Mouse (Mus musculus) fat pad, adult 2 months (tissue): ENCODE data around the gene Ankrd1.

Experiments
- DNase-seq: peaks from one replicate; pipeline ENCODE4 v3.0.0-alpha.2; 2011; ENCODE audit warnings: low read depth, low spot score; ENCODE audit errors: extremely low read depth

The Ankrd1 gene

DNA sequence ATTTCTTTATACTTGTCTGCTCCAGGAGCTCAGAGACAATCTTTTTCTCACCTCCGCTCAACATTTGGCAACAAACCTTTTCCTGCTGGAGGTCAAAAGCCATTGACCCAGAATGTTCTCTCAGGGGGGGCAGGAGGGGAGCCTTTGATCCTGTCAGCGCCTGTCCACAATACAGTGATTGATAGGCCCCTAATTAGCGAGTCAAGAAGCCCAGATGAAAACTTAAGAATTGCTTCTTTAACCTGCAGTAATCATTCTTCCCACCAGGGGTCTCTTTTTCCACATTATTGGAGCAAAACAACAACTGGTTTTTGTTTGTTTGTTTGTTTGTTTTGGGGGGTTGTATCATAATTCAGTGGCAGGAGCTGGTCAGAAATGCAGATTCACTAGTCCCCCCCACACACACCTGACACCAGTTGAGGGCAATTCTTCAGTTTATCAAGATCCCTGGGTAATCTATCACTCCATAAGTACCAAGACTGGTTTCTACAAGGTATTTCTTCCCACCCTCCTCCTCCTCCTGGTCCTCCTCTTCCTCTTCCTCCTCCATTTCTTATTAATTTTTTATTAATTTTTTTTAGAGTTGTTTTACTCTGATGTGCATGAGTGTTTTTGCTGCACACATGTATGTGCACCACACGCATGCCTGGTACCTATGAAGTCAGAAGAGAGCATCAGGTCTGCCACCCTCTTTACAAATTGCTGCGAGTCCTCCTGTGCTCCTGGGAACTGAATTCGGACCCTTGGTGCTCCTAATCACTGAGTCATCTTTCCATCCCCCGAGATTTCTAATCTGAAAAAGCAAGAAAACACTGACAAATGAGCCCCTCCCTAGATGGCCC is 8.6 kb downstream of the Ankrd1 start:
- no peak for DNase-seq

DNA sequence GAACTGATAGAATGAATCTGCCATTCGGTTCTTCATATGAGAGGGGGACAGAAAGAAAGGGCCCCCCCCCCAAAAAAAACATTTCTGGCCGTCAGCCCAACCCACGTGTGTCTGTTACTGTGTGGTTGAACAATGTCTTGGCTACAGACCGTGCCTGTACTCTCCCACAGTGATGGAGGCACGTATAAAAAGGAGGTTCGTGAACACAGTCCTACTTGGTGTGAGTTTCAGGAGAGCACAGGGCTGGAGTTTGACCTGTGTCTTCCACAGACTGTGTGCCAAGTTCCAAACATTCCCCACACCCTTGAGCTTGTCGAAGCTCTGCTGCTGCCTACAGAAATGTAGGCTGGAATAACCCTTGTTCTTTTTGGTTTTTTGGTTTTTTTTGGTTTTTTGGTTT is 9.4 kb downstream of the Ankrd1 start:
- no peak for DNase-seq

DNA sequence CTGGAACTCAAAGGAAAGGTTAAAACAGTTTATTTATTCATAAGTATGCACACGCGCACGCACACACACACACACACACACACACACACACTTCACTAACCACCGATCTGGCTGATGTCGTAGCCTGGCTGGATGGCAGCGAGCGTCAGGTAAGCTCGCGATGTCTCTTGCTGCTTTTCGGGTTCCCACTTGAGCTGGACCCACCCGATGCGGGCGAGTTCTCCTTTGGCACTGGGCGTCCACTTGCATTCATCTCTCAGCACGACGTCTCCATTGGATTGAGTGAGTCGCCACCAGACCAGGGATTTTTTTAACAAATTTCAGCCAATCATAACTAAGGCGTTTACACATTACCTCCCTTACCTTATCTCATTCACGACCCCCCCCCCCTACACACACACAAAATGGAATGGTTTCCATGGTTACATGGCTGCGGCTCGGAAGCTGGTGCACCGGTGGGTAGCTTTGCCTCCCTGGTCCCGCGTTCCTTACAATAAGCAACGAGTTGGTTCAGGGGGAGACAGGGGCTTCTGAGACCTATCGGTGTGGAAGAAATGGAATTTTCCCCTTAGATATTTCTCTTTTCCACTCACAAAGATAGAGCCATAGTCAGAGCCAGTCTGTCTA is 10.5 kb downstream of the Ankrd1 start:
- no peak for DNase-seq

DNA sequence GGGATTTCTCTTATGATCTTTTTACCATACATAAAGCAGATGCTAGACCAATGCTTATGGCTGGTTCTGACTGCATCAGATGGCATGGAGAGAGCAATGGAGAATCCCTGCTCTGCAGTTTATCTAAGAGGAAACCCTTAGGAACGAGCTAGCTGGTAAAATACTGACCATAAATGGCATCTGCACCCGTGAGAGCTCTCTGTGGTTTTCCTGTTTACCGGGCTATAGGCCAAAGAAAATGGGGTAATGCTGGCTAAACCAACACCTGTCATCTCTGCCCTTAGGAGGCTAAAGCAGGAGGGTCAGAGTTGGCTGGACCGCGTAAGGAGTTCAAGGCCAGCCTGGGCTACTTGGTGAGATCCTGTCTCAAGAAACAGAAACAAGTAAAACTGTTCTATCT is 16.0 kb downstream of the Ankrd1 start:
- DNase-seq = no peak

DNA sequence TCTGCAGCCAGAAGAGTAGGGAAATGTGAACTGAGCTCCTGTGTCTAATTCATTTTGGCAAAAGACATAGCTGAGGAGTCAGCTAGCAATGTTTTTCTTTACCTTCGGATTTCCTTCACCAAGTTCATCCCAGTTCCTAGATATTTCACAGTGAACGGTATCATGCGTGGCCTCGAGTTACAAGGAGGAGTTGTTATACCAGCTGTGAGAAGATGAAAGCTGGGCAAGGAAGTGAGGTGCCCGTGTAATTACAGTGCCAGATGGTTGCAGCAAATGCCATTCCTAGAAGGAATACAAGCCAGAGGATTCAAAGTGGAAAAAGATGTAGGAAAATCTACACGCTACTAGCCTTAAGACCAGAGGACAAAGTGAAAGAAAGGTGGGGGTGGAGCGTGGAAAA is 21.0 kb downstream of the Ankrd1 start:
- no peak for DNase-seq

DNA sequence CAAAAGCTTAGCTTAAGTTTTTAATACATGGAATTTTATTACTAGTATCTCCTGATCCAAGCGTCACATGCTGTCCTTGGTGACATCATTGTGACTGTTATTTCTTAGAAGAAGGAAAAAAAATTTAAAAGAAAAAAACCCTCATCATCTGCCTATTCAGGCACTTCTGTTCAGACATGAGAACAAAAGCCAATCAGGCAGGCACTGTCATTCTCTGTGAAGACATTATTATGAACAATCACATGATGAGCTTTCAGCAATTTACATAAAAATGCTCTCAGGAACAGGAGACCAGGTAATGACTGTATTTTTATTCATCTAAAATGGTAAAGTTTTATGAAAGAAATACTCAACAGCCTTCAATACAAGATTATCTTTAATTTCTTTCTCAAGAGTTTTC is 21.6 kb downstream of the Ankrd1 start:
- DNase-seq = no peak

DNA sequence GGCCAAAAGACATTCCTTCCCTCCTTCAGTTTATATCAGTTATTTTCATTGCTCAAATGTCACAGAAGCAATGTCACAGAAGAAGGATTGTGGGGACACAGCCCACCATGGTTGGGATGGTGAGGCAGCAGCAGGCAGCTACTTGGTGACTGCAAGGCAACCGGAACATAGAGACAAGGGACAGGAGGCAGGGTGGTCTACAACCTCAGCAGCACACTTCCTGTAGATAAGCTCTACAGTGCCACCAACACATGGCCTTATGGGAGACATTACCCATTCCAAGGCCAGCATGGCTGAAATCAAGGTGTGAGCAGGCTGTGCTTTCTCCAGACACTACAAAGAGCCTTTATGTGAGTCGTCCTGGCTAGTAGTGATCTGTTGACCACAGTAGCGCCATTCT is 22.7 kb downstream of the Ankrd1 start:
- DNase-seq = no peak

DNA sequence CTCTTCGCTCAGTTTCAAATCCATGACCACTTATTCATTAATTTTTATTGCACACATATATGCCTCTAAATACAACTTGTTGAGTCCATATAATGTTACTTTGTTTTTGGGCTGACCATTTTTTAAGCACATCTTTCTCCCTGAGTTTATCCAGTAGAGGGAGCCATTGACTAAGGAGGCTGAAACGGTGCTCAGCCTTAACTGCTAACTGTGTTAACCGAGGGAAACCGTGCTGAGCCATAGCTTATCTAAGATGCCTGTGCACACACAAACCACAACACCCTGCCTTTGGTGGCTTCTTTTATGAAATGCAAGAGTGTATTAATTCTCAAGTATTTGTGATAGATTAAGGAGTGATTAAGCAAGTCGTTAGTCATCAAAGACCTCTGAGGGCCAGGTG is 29.1 kb downstream of the Ankrd1 start:
- no peak for DNase-seq

DNA sequence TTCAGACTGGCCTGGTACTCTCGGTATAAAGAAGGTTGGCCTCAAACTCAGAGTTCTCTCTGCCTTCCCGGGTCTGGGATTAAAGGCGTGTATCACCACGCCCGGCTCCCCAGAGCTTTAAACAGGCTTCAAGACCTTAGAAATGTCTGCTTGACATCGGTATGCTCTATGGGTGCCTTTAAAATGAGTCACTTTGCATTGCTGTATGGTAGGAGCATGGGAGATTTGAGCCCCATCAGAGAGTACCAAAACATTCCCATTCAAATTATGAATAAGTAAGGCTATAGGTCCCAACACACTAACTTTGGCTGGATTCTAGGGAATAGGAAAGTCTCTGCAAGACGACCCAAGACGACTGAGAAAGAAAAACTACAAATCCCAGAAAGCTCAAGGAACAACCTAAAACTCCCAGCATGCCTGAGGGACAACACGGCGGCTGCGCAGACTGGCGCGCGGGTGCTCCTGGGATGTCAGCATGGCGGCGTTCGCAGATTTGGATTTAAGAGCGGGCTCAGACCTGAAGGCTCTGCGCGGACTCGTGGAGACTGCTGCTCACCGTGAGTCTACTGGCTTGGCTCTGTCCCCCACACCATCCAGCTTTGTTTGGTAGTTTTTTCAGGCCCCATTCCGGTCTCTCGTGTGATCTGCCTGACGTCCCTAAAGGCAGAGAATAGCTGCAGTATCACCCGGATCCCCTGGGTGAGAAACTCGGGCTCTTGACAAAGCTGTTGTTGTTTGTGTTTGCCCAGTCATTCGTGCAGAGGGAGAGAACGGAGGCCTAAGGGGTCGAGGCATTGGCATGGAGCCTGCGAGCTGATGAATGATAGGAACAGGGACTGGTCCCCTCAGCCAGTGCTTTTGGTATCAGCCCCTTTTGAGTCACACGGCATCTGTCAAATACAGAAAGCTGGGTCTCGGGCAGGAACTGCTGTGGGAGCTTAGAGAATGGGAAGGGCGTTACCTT is 36.4 kb downstream of the Ankrd1 start, which contains the start of gene Rpp30:
TSS of gene Rpp30 (plus strand) at position 455 of the 964 bp plus-strand sequence.
- DNase-seq = peak; percentile 36

DNA sequence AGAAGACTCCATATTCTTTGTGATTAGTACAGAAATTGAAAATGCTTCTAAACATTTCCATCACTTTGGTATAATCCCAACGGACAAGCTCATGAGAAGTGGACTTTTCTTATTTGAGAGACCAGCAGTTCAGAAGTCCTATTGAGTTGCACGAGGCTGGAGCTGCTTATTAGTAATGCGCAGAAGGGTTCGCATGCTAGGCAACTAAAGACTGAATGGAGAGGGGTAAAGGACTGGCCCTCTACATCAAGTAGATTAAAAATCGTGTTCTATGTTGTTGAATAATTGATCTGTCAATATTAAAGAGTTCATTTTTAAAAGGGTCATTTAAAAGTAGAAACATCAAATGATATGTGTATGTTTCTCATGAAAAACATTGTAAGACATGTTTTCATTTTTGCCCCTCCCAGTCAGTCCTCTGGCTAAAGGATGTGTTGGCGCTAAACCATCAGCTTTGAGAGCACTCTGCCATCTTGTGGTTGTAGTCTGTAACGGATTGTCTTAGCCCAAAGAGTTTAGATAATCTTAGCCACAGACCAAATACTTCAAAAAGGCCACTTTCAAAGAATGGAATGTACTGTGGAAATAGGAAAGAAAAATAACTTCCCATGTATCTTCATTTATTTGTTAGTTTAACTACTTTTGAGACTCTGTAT is 37.2 kb downstream of the Ankrd1 start:
- DNase-seq = no peak

DNA sequence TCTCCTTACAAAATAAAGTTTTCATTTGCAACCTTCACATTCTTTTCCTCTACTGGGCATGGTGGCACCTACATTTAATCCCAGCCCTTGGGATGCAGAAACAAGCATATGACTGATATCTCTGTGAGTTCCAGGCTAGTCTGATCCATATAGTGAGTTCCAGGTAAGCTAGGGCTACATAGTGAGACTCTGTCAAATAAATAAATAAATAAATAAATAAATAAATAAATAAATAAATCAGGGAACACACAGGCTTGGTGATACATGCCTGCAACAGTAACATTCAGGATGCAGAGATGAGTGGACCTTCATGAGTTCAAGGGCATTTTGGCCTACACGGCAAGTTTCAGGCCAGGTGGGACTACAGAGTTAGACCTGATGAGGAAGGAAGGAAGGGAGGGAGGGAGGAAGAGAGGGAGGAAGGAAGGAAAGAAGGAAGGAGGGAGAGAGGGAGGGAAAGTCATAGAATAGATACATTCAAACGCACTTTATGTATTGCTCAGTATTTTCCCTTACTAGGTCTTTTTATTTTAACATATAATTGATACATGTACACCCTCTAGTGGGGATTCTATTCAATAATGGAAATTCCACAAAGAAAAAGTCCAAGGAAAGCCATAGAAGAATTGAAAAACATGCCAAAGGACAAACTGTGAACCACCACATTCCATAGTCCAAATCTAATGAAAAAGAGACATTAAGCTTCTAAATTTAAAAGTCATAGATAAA is 56.9 kb downstream of the Ankrd1 start:
- no peak for DNase-seq
